Mouse (Mus musculus): ENCODE measurements around the gene Lbx2. TPM values are rescaled to one million over a fixed set of nuclear protein-coding genes. Genes with fewer than 3 reads are reported as not detected.

The Lbx2 gene
- polyA plus RNA-seq, 1 experiment from 2014 or later, result 8.6 TPM

DNA sequence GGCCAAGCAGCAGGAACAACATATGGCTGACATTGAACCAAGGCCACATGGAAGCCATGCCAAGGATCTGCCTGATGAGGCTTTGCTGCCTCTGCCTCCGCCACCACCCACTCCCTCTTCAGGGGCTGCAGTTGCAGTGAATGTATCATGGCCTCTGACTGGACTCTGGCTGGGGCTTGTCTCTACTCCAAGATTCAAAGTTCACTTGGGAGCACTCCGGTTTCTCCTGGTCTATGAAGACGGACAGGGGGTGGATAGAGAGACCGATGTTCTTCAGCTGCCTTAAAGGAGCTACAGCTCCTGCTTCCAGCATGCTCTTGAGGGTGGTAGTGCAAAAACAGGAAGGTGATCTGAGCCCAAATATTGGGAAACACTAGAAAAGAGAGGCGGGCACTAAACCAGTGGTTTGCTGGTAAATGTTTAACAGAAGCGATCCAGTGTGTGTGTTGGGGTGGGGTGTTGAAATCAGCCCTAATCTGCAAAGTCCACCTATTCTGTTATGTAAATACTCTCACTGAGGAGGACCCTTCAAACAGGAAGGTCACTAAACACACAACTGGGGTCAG is 45.4 kb downstream of the Lbx2 start:
- no peak overlapping the region for H3K4me3 ChIP-seq (ENCODE audit: low read length)
- peak; percentile 36; the same call in 1 of the 2 replicates for ATAC-seq (ENCODE audit: low FRiP score, low TSS enrichment)
- H3K27ac ChIP-seq (ENCODE audit: low read length), result peak overlapping the region; percentile 89
- H3K4me1 ChIP-seq (ENCODE audit: insufficient read depth, low read length), result peaks cover 30% of the 10 kb centered on the region
- H3K9ac ChIP-seq (replicated peaks; ENCODE audit: low read length), result no peak overlapping the region
- no peaks in the 10 kb centered on the region for H3K27me3 ChIP-seq (ENCODE audit: insufficient read depth, low read length)
- H3K36me3 ChIP-seq (ENCODE audit: insufficient read depth, low read length), result no peaks in the 10 kb centered on the region
- H3K4me2 ChIP-seq (replicated peaks; ENCODE audit: low read depth, low read length), result 0 out of 2 replicates have a peak overlapping the region, but pooled peaks have one; percentile 12
- WGBS, result 50% methylated on average over 6 of the region's 6 CpGs
- no peaks in the 10 kb centered on the region for H3K9me3 ChIP-seq (ENCODE audit: low read length)

DNA sequence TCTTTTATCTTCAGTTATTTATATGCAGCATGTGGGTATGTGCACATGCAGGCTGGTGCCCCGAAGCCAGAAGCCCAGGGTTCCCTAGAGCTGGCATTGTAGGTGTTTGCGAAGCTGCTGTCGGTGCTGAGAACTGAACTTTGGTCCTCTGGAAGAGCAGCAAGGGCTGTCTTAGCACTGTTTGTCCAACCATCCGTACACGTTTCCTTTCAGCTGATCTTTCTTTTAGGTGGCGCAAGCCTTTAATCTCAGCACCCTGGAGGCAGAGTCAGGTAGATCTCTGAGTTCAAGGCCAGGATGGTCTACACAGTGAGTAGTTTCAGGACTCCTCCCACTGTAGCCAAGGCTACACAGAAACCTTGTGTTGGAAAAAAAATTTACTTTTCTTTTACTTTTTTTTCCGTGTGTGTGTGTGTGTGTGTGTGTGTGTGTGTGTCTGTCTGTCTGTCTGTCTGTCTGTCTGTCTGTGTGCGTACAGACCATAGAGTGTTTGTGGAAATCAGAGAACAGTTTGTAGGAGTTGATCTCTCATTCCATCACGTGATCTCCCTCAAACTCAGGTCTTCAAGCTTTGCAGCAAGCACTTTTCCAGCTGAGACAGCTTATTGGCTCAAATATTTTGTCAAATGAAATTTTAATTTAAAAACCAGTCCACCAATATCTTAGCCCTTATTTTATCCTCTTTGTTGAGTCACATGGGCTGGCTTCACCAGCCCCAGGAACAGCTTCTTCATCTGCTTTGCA is 46.2 kb downstream of the Lbx2 start:
- Histone ChIP-seq H3K4me2 (replicated peaks; ENCODE audit: low read depth, low read length) (no peak overlapping the region), H3K27ac (ENCODE audit: low read length) (peak overlapping the region; percentile 89), H3K9ac (replicated peaks; ENCODE audit: low read length) (no peak overlapping the region), H3K9me3 (ENCODE audit: low read length) (no peaks in the 10 kb centered on the region), H3K4me3 (ENCODE audit: low read length) (no peak overlapping the region), H3K27me3 (ENCODE audit: insufficient read depth, low read length) (no peaks in the 10 kb centered on the region), H3K36me3 (ENCODE audit: insufficient read depth, low read length) (no peaks in the 10 kb centered on the region), H3K4me1 (ENCODE audit: insufficient read depth, low read length) (peaks cover 34% of the 10 kb centered on the region)
- no peak for ATAC-seq (ENCODE audit: low FRiP score, low TSS enrichment)
- WGBS, result 80% methylated on average over 9 of the region's 9 CpGs

- ATAC-seq (ENCODE audit: low FRiP score, low TSS enrichment), result no peak
- H3K36me3 ChIP-seq (ENCODE audit: insufficient read depth, low read length), result no peaks in the 10 kb centered on the region
- 57% methylated on average over 3 of the region's 3 CpGs for WGBS
- no peaks in the 10 kb centered on the region for H3K27me3 ChIP-seq (ENCODE audit: insufficient read depth, low read length)
- H3K9ac ChIP-seq (replicated peaks; ENCODE audit: low read length), result no peak overlapping the region
- H3K4me3 ChIP-seq (ENCODE audit: low read length), result no peak overlapping the region
- no peak overlapping the region for H3K27ac ChIP-seq (ENCODE audit: low read length)
- no peaks in the 10 kb centered on the region for H3K9me3 ChIP-seq (ENCODE audit: low read length)
- H3K4me2 ChIP-seq (replicated peaks; ENCODE audit: low read depth, low read length), result no peak overlapping the region
- H3K4me1 ChIP-seq (ENCODE audit: insufficient read depth, low read length), result peaks cover 48% of the 10 kb centered on the region
These were observed 48.1 kb downstream of the Lbx2 start for GRCm38 (mm10) chr6:83134226-83134625.

DNA sequence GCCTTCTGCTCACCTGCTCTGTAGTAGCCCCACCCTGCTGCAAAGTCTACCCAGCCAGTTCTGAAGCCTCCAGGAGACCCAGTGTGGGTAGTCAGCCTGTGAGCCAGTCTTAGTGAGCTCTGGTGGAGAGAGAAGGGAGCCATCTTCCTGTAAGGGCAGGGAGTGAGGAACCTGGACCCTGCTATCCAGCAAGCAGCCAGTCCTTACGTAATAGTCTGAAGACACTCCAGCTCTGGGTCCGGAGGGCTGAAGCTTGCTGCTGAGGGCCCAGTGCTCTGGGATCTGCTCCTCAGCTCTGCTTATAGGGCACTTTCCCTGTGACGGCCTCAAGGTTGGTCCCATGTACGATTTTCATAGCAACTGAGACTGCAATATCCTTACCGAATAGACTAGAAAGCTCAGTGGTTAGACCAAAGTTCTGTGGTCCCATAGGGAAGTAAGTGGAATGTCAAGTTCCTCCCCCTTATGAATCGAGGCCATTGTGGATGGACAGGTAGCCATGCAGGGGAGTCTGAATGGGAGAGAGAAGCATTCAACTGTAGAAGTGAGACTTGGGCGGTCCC is 48.9 kb downstream of the Lbx2 start, which contains the start of gene Rtkn:
Gene Rtkn, plus strand, starts transcription at position 513 of the 563 bp plus-strand sequence.
- ATAC-seq (ENCODE audit: low FRiP score, low TSS enrichment), result no peak
- Histone ChIP-seq H3K9me3 (ENCODE audit: low read length) (no peaks in the 10 kb centered on the region), H3K4me3 (ENCODE audit: low read length) (peak within 1 kb of the TSS; percentile 62), H3K4me1 (ENCODE audit: insufficient read depth, low read length) (peaks cover 48% of the 10 kb centered on the region), H3K27ac (ENCODE audit: low read length) (peak within 1 kb of the TSS; percentile 100), H3K36me3 (ENCODE audit: insufficient read depth, low read length) (no peaks in the 10 kb centered on the region), H3K9ac (replicated peaks; ENCODE audit: low read length) (peak within 1 kb of the TSS; percentile 97), H3K4me2 (replicated peaks; ENCODE audit: low read depth, low read length) (peak within 1 kb of the TSS; percentile 69), H3K27me3 (ENCODE audit: insufficient read depth, low read length) (no peaks in the 10 kb centered on the region)
- WGBS, result 53% methylated on average over 7 of the region's 7 CpGs

DNA sequence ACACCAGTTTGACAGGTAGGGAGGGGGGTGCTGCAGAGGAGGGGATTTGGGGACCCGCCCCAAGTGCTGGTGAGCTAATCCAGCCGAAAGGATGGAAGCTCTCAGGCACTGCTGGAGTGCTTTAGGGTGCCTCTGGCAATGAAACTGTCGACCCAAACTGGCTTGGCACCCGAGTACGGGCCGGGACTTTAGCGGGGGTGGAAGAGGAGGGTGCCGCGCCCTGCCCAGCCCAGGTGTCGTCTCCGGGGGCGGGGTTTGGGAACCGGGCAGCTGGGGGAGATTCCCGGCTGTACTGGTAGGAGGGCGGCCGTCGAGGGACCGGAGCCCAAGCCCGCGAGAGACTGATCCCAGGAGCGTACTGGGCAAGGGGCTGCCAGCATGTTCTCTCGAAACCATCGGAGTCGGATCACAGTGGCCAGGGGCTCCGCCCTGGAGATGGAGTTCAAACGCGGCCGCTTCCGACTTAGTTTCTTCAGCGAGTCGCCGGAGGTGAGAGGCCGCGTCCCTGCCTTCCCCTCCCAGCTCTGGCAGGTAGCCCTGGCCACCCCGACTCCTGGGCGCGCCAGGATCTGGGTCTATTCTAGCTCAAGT is 49.5 kb downstream of the Lbx2 start:
- H3K4me2 ChIP-seq (replicated peaks; ENCODE audit: low read depth, low read length), result peak overlapping the region; percentile 69
- no peaks in the 10 kb centered on the region for H3K27me3 ChIP-seq (ENCODE audit: insufficient read depth, low read length)
- H3K36me3 ChIP-seq (ENCODE audit: insufficient read depth, low read length), result no peaks in the 10 kb centered on the region
- peaks cover 48% of the 10 kb centered on the region for H3K4me1 ChIP-seq (ENCODE audit: insufficient read depth, low read length)
- 2% methylated on average over 37 of the region's 37 CpGs for WGBS
- peak overlapping the region; percentile 62 for H3K4me3 ChIP-seq (ENCODE audit: low read length)
- peak overlapping the region; percentile 100 for H3K27ac ChIP-seq (ENCODE audit: low read length)
- H3K9ac ChIP-seq (replicated peaks; ENCODE audit: low read length), result peak overlapping the region; percentile 97
- H3K9me3 ChIP-seq (ENCODE audit: low read length), result no peaks in the 10 kb centered on the region
- ATAC-seq (ENCODE audit: low FRiP score, low TSS enrichment), result 0 out of 2 replicates have a peak, but pooled peaks have one; percentile 1

DNA sequence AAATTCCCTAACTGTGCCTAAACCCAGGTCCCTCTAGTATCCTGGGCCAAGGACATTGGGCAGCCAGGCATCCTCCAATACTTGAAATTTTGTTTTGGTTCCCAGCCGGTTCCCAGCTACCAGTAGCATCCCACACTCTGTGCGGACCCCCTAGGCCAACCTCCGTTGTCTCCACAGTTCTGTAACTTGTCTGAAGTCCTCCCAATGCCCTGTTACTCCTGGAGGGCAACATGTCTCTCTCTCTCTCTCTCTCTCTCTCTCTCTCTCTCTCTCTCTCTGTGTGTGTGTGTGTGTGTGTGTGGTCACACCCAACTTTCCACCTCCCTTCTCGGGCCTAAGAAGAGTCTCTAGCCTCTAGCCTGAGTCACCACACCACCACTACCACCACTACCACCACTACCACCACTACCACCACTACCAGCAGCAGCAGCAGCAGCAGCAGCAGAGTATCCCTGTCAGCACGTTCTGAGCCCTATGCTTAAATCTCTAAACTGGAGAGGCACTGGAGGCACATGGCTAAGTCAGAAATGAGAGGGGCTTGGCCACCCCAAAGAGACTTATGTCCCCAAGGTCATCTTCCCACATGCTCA is 50.2 kb downstream of the Lbx2 start:
- Histone ChIP-seq H3K4me3 (ENCODE audit: low read length) (peak overlapping the region; percentile 62), H3K36me3 (ENCODE audit: insufficient read depth, low read length) (no peaks in the 10 kb centered on the region), H3K27me3 (ENCODE audit: insufficient read depth, low read length) (no peaks in the 10 kb centered on the region), H3K27ac (ENCODE audit: low read length) (peak overlapping the region; percentile 100), H3K4me2 (replicated peaks; ENCODE audit: low read depth, low read length) (peak overlapping the region; percentile 69), H3K4me1 (ENCODE audit: insufficient read depth, low read length) (peaks cover 43% of the 10 kb centered on the region), H3K9ac (replicated peaks; ENCODE audit: low read length) (peak overlapping the region; percentile 97), H3K9me3 (ENCODE audit: low read length) (no peaks in the 10 kb centered on the region)
- peak; percentile 5 for ATAC-seq (ENCODE audit: low FRiP score, low TSS enrichment)
- 9% methylated on average over 5 of the region's 5 CpGs for WGBS

DNA sequence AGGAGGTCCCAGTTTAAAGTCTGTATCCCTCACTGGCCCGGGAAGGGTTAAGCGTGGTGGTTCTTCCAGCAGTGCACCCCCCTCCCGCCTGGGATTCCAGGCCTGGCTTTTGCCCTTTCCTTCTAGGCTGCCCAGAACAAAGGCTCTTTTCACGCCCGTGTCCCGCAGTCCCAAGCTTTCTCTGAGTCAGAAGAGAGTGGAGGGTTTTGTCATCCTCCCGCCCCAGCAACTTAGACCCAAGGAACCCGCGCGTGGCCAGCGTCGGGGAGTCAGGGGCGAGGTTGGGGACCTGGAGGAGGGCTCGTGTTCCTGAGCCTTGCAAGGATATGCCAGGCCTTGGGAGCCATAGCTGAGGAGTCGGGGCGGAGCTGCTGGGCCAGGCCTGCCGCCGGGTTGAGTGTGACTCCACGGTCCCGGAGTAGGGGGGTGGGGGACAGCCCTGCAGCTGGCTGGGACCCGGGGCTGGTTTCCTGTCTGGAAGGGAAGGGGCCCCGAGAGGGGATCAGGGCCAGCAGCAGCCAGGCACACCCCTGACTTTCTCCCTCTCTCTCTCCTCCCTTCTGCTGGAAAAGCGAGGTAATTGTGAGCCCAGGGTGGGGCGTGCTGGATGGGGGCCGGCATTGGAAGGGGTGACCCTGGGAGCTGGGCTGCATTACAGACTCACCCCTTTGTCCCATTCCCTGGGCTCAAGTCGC is 50.9 kb downstream of the Lbx2 start:
- peak overlapping the region; percentile 97 for H3K9ac ChIP-seq (replicated peaks; ENCODE audit: low read length)
- no peaks in the 10 kb centered on the region for H3K9me3 ChIP-seq (ENCODE audit: low read length)
- H3K4me1 ChIP-seq (ENCODE audit: insufficient read depth, low read length), result peaks cover 43% of the 10 kb centered on the region
- H3K4me3 ChIP-seq (ENCODE audit: low read length), result peak overlapping the region; percentile 62
- no peaks in the 10 kb centered on the region for H3K27me3 ChIP-seq (ENCODE audit: insufficient read depth, low read length)
- H3K27ac ChIP-seq (ENCODE audit: low read length), result peak overlapping the region; percentile 100
- WGBS, result under 1% methylated on average over 26 of the region's 26 CpGs
- peak; percentile 79 for ATAC-seq (ENCODE audit: low FRiP score, low TSS enrichment)
- H3K4me2 ChIP-seq (replicated peaks; ENCODE audit: low read depth, low read length), result peak overlapping the region; percentile 69
- no peaks in the 10 kb centered on the region for H3K36me3 ChIP-seq (ENCODE audit: insufficient read depth, low read length)

DNA sequence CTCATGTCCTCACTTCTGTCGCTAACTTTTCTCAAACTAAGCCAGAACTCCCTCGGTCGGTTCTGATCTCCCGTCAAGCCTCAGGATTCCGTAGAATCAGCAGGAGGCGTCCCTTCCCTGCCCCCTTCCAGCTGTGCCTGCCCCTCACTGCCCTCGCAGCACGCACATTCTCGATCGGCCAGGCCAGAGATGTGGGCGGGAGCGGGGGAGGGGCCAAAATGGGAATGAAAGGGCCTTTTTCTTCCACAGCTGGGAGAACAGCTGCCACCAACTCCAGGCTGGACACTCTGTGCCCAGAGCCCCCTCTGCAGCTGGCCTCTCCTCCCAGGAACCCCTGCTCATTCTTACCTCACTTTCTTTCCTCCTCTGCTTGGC is 51.4 kb downstream of the Lbx2 start:
- H3K4me3 ChIP-seq (ENCODE audit: low read length), result peak overlapping the region; percentile 62
- 0% methylated on average over 12 of the region's 12 CpGs for WGBS
- no peaks in the 10 kb centered on the region for H3K9me3 ChIP-seq (ENCODE audit: low read length)
- H3K4me2 ChIP-seq (replicated peaks; ENCODE audit: low read depth, low read length), result peak overlapping the region; percentile 69
- no peaks in the 10 kb centered on the region for H3K36me3 ChIP-seq (ENCODE audit: insufficient read depth, low read length)
- no peaks in the 10 kb centered on the region for H3K27me3 ChIP-seq (ENCODE audit: insufficient read depth, low read length)
- peak; percentile 78 for ATAC-seq (ENCODE audit: low FRiP score, low TSS enrichment)
- H3K9ac ChIP-seq (replicated peaks; ENCODE audit: low read length), result peak overlapping the region; percentile 97
- H3K27ac ChIP-seq (ENCODE audit: low read length), result peak overlapping the region; percentile 100
- H3K4me1 ChIP-seq (ENCODE audit: insufficient read depth, low read length), result peaks cover 48% of the 10 kb centered on the region
